Mouse (Mus musculus) bone marrow, adult 2 months (tissue): ENCODE measurements at regions not wholly inside any gene's neighbourhood (a gene's known extent, or its start where the extent isn't known, plus 50 kb on each side); places are given as distances from the start of the nearest gene placed in this dataset.

Experiments
- CTCF ChIP-seq: fragments of 200-500 bp; IDR thresholded peaks from 2 replicates; pipeline ENCODE4 v1.5.1; 2011; ENCODE audit warnings: low read length, control low read depth; ENCODE audit not compliant: control insufficient read depth, insufficient read depth
- POLR2A ChIP-seq: fragments of 200-500 bp; IDR thresholded peaks from 2 replicates; pipeline ENCODE4 v1.6.1; 2011; ENCODE audit warnings: low read depth, mild to moderate bottlenecking, control low read depth, low read length, borderline replicate concordance; ENCODE audit not compliant: control insufficient read depth

DNA sequence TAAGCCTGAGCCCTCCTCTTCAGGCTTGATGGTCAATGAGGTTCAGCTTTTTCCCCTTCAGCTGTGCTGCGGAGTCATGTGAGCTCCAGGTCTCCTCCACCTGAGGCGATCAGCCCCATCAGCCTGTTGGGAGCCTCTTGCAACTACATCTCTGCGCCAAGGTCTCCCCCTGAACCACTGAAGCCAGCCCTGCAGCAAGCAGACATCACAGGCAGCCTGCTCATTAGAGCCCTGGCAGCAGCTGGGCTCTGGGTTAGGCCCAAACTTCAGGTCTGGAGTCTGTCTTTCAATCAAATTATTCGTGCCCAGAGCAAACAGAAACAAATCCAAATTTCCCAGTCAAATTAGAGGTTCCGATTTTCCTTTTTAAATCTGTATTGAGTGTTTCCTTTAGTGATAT lies 108.4 kb upstream of the Slc22a12 start:
- TF ChIP-seq POLR2A, result no peak
- TF ChIP-seq CTCF, result no peak
